Mouse (Mus musculus) liver, adult 2 months (tissue): ENCODE measurements around the gene Trim27. TPM values are rescaled to one million over a fixed set of nuclear protein-coding genes. Genes with fewer than 3 reads are reported as not detected.

Experiments
- DNase-seq: peaks from one replicate; pipeline ENCODE4 v3.0.0-alpha.2; 2011; ENCODE audit warnings: low read depth, low spot score; ENCODE audit errors: extremely low read depth
- H3K27ac ChIP-seq: fragments of 200-500 bp; replicated peaks from 2 replicates; pipeline ENCODE4 v1.5.1; 2012; ENCODE audit warnings: low read depth, mild to moderate bottlenecking, control low read depth, inconsistent platforms, low read length; ENCODE audit not compliant: insufficient read depth
- H3K27me3 ChIP-seq: fragments of 200-500 bp; 2 replicates; pipeline ENCODE4 v1.6.1; 2012; ENCODE audit warnings: mild to moderate bottlenecking, moderate library complexity, low read length, inconsistent platforms; ENCODE audit not compliant: control insufficient read depth, insufficient read depth
- H3K36me3 ChIP-seq: fragments of 200-500 bp; 2 replicates; pipeline ENCODE4 v1.6.1; 2012; ENCODE audit warnings: low read length, inconsistent platforms; ENCODE audit not compliant: control insufficient read depth, insufficient read depth
- H3K4me1 ChIP-seq: fragments of 200-500 bp; 2 replicates; pipeline ENCODE4 v1.6.1; 2011; ENCODE audit warnings: low read length; ENCODE audit not compliant: control insufficient read depth, insufficient read depth
- H3K4me3 ChIP-seq: fragments of 200-500 bp; 2 replicates; pipeline ENCODE4 v1.5.1; 2011; ENCODE audit warnings: low read depth, mild to moderate bottlenecking, control low read depth, low read length, moderate library complexity; ENCODE audit not compliant: insufficient read depth
- H3K79me2 ChIP-seq: fragments of 200-500 bp; 2 replicates; pipeline ENCODE4 v1.6.1; 2012; ENCODE audit warnings: inconsistent platforms, mild to moderate bottlenecking, low read length, moderate library complexity; ENCODE audit not compliant: control insufficient read depth, insufficient read depth
- H3K9ac ChIP-seq: fragments of 200-500 bp; 2 replicates; pipeline ENCODE4 v1.6.1; 2012; ENCODE audit warnings: low read depth, mild to moderate bottlenecking, control low read depth, inconsistent platforms, low read length
- CTCF ChIP-seq: fragments of 200-500 bp; IDR thresholded peaks from 2 replicates; pipeline ENCODE4 v1.5.1; 2011; ENCODE audit warnings: low read depth, low read length, control low read depth
- POLR2A ChIP-seq: fragments of 200-500 bp; IDR thresholded peaks from 2 replicates; pipeline ENCODE4 v1.6.1; 2011; ENCODE audit warnings: low read length, control low read depth; ENCODE audit not compliant: insufficient read depth; ENCODE audit errors: extremely low read depth
- WGBS: fragments of 180-500 bp; shearing (Covaris S2); methylation state at CpG from one replicate; pipeline ENCODE4 v1.1.7; 2018; 5-methylcytosine and 5-hydroxymethylcytosine counted together
- polyA plus RNA-seq: library from polyadenylated mRNA; depleted of rRNA; stranded (reverse); fragments of >200 nt; gene quantifications from 2 replicates; pipeline ENCODE4 v1.2.3, GENCODE M21; 2012; rRNA removed
- total RNA-seq: library from RNA; depleted of rRNA; stranded (reverse); fragments of >200 nt; gene quantifications from 2 replicates; pipeline ENCODE4 v1.2.3, GENCODE M21; 2014; rRNA removed

Trim27 gene
- 9.4 and 16.4 TPM in 2 replicates for total RNA-seq
- polyA plus RNA-seq: 33.9 and 39.5 TPM in 2 replicates

GRCm38 (mm10) chr13:21179367-21179723 lies at the start of gene Trim27:
Gene Trim27 (plus strand): TSS chr13:21179445.
- H3K79me2 ChIP-seq: peaks cover 5% of the 10 kb centered on the region; the same call in 1 of the 2 replicates
- peak within 1 kb of the TSS; percentile 89 for H3K4me3 ChIP-seq
- H3K27ac ChIP-seq: peak within 1 kb of the TSS; percentile 95
- 1% methylated on average over 15 of the region's 15 CpGs for WGBS
- H3K9ac ChIP-seq: peak within 1 kb of the TSS; percentile 94
- H3K27me3 ChIP-seq: no peaks in the 10 kb centered on the region
- H3K36me3 ChIP-seq: peaks cover 16% of the 10 kb centered on the region
- no peak for DNase-seq
- peaks cover 3% of the 10 kb centered on the region for H3K4me1 ChIP-seq
- no peak for TF ChIP-seq POLR2A
- TF ChIP-seq CTCF: no peak

- Histone ChIP-seq H3K27ac (no peak overlapping the region), H3K36me3 (no peaks in the 10 kb centered on the region), H3K4me3 (no peak overlapping the region), H3K9ac (no peak overlapping the region), H3K27me3 (no peaks in the 10 kb centered on the region), H3K4me1 (no peaks in the 10 kb centered on the region), H3K79me2 (no peaks in the 10 kb centered on the region)
- 43% methylated on average over 8 of the region's 8 CpGs for WGBS
- no peak for DNase-seq
- TF ChIP-seq POLR2A (no peak), CTCF (no peak)
These were observed 36.8 kb upstream of the Trim27 start for GRCm38 (mm10) chr13:21142421-21142820.

- TF ChIP-seq CTCF (no peak), POLR2A (no peak)
- Histone ChIP-seq H3K27me3 (0 out of 2 replicates have a peak, but pooled peaks cover 2% of the 10 kb centered on the region), H3K79me2 (no peaks in the 10 kb centered on the region), H3K36me3 (no peaks in the 10 kb centered on the region), H3K27ac (no peak within 1 kb of the TSS), H3K9ac (no peak within 1 kb of the TSS), H3K4me1 (no peaks in the 10 kb centered on the region), H3K4me3 (no peak within 1 kb of the TSS)
- 68% methylated on average over 4 of the region's 4 CpGs for WGBS
- DNase-seq: no peak
These were observed 33.5 kb upstream of the Trim27 start, which contains the start of gene Olfr1368 for GRCm38 (mm10) chr13:21145767-21146166. Gene Olfr1368 (minus strand): TSS chr13:21145867.

GRCm38 (mm10) chr13:21155888-21156287 lies 23.4 kb upstream of the Trim27 start:
- no peaks in the 10 kb centered on the region for H3K36me3 ChIP-seq
- TF ChIP-seq CTCF (no peak), POLR2A (no peak)
- DNase-seq: no peak
- no peak overlapping the region for H3K9ac ChIP-seq
- H3K79me2 ChIP-seq: no peaks in the 10 kb centered on the region
- no peaks in the 10 kb centered on the region for H3K27me3 ChIP-seq
- H3K4me3 ChIP-seq: no peak overlapping the region
- H3K27ac ChIP-seq: no peak overlapping the region
- 0 out of 2 replicates have a peak, but pooled peaks cover 2% of the 10 kb centered on the region for H3K4me1 ChIP-seq
- WGBS: 77% methylated on average over 5 of the region's 5 CpGs

- no peak overlapping the region for H3K4me3 ChIP-seq
- no peaks in the 10 kb centered on the region for H3K79me2 ChIP-seq
- no peak overlapping the region for H3K27ac ChIP-seq
- TF ChIP-seq CTCF: no peak
- no peak for TF ChIP-seq POLR2A
- DNase-seq: no peak
- H3K27me3 ChIP-seq: no peaks in the 10 kb centered on the region
- no peaks in the 10 kb centered on the region for H3K36me3 ChIP-seq
- 25% methylated on average over 9 of the region's 9 CpGs for WGBS
- H3K9ac ChIP-seq: no peak overlapping the region
- H3K4me1 ChIP-seq: 0 out of 2 replicates have a peak, but pooled peaks cover 2% of the 10 kb centered on the region
These were observed 21.2 kb upstream of the Trim27 start for GRCm38 (mm10) chr13:21158071-21158470.

- WGBS: 1% methylated on average over 19 of the region's 19 CpGs
- H3K4me3 ChIP-seq: peak overlapping the region; percentile 52
- TF ChIP-seq POLR2A: no peak
- peak; percentile 86 for TF ChIP-seq CTCF
- peak; percentile 78 for DNase-seq
- H3K4me1 ChIP-seq: 0 out of 2 replicates have a peak, but pooled peaks cover 2% of the 10 kb centered on the region
- H3K79me2 ChIP-seq: no peaks in the 10 kb centered on the region
- H3K27ac ChIP-seq: no peak overlapping the region
- no peaks in the 10 kb centered on the region for H3K27me3 ChIP-seq
- no peaks in the 10 kb centered on the region for H3K36me3 ChIP-seq
- H3K9ac ChIP-seq: peak overlapping the region; percentile 12
These were observed 20.3 kb upstream of the Trim27 start for GRCm38 (mm10) chr13:21158785-21159474.
